In the genomic region with DNA sequence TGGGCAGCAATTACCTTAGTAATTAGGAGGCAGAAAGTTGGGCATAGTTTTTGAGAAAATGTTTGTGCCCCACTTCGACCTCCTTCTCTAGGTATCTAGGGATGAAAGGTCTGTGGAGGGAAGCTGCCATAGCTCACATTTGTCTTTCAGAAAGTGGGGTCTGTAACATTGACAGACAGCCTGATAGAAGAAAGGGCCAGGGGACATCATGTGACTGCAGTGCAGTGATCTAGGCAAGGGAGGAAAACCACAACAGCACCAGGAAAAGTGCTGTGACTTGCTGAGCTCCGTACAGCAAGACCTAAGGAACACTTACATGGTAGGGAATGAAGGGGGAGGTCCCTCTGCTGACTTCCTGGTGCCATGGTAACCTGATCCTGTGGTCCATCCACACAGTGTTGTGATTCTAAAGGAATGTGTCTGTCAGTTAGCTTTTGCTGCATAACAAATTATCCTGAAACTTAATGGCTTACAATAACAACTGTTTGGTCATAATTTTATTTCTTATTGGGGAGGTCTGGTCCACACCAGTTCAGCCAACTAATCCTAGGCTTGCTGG, we compare ENCODE assay signal across 21 mouse cellular contexts. TPM values are rescaled to one million over a fixed set of nuclear protein-coding genes. Genes with fewer than 3 reads are reported as not detected.
A peak's percentile ranks its signal among the peaks of the same experiment; 100 is the strongest.
DNase-seq lines count a peak whose midpoint lies in the region; ATAC-seq and TF ChIP-seq lines count a peak whose summit lies in the region.
"Had no signal": no experiment of that assay in that cellular context is flagged by ENCODE, and none has a peak within 500 bp of the region (broad histone marks: within the 10 kb centered on the region; RNA-seq: fewer than 3 reads in every experiment).

No protein-coding gene starts in this region.

- H3K4me1 ChIP-seq in forebrain, embryonic 13.5 days = peaks cover 11% of the 10 kb centered on the region
- peaks cover 5% of the 10 kb centered on the region for H3K4me1 ChIP-seq in forebrain, postnatal 0 days (ENCODE audit: insufficient read depth)
- H3K4me1 ChIP-seq in lung, embryonic 14.5 days (ENCODE audit: insufficient read depth) = peaks cover under 1% of the 10 kb centered on the region; the same call in 1 of the 2 replicates
- H3K4me1 ChIP-seq in limb, embryonic 12.5 days (replicated peaks) = peaks cover 17% of the 10 kb centered on the region

- WGBS in forebrain, embryonic 13.5 days = 59% methylated on average over 2 of the region's 2 CpGs
- WGBS in forebrain, postnatal 0 days = 73% methylated on average over 2 of the region's 2 CpGs
- 48% methylated on average over 2 of the region's 2 CpGs for WGBS in lung, embryonic 14.5 days
- 59% methylated on average over 2 of the region's 2 CpGs for WGBS in limb, embryonic 12.5 days

- no peak for ATAC-seq in forebrain, embryonic 13.5 days
- ATAC-seq in forebrain, postnatal 0 days = no peak
- no peak; the same call in 1 of the 2 replicates for ATAC-seq in lung, embryonic 14.5 days (ENCODE audit: insufficient read depth)
- no peak for ATAC-seq in limb, embryonic 12.5 days (ENCODE audit: insufficient number of reproducible peaks, insufficient read depth, low FRiP score, low TSS enrichment, low read depth)
- ATAC-seq: forebrain, embryonic 14.5 days; hindbrain, postnatal 0 days had no signal

- no peaks in the 10 kb centered on the region for H3K27me3 ChIP-seq in forebrain, embryonic 13.5 days
- no peaks in the 10 kb centered on the region for H3K27me3 ChIP-seq in forebrain, postnatal 0 days (ENCODE audit: insufficient read depth, low read length)
- no peaks in the 10 kb centered on the region for H3K27me3 ChIP-seq in lung, embryonic 14.5 days (ENCODE audit: insufficient read depth, low read length)
- H3K27me3 ChIP-seq in limb, embryonic 12.5 days = no peaks in the 10 kb centered on the region
- H3K27me3 ChIP-seq: neural tube, embryonic 12.5 days had no signal

- H3K36me3 ChIP-seq in forebrain, embryonic 13.5 days (ENCODE audit: poor library complexity, severe bottlenecking) = peaks cover 40% of the 10 kb centered on the region
- H3K36me3 ChIP-seq in forebrain, postnatal 0 days (ENCODE audit: insufficient read depth) = peaks cover 10% of the 10 kb centered on the region; the same call in 1 of the 2 replicates
- H3K36me3 ChIP-seq in lung, embryonic 14.5 days (ENCODE audit: insufficient read depth) = peaks cover 13% of the 10 kb centered on the region
- peaks cover 38% of the 10 kb centered on the region; the same call in 1 of the 2 replicates for H3K36me3 ChIP-seq in limb, embryonic 12.5 days

- H3K9me3 ChIP-seq in forebrain, embryonic 13.5 days (replicated peaks) = no peaks in the 10 kb centered on the region
- H3K9me3 ChIP-seq in forebrain, postnatal 0 days (ENCODE audit: low read length) = no peaks in the 10 kb centered on the region
- no peaks in the 10 kb centered on the region for H3K9me3 ChIP-seq in lung, embryonic 14.5 days (ENCODE audit: low read depth, low read length)
- H3K9me3 ChIP-seq in limb, embryonic 12.5 days = no peaks in the 10 kb centered on the region
- H3K9me3 ChIP-seq: G1E; midbrain, embryonic 10.5 days; neural tube, embryonic 12.5 days had no signal

- peak overlapping the region; percentile 16; the same call in 1 of the 2 replicates for H3K9ac ChIP-seq in forebrain, embryonic 13.5 days
- no peak overlapping the region for H3K9ac ChIP-seq in forebrain, postnatal 0 days
- H3K9ac ChIP-seq in lung, embryonic 14.5 days = no peak overlapping the region
- H3K9ac ChIP-seq in limb, embryonic 12.5 days (replicated peaks) = no peak overlapping the region
- H3K9ac ChIP-seq: liver, embryonic 14.5 days; neural tube, embryonic 12.5 days had no signal

- TF ChIP-seq CTCF in forebrain, postnatal 0 days (IDR thresholded peaks at IDR 0.05; ENCODE audit: low read depth) = no peak
- no peak for TF ChIP-seq CTCF in lung, embryonic 14.5 days (IDR thresholded peaks at IDR 0.05; ENCODE audit: low read depth)

- no peak overlapping the region for H3K27ac ChIP-seq in forebrain, embryonic 13.5 days
- no peak overlapping the region for H3K27ac ChIP-seq in forebrain, postnatal 0 days (ENCODE audit: low read depth, low read length)
- H3K27ac ChIP-seq in lung, embryonic 14.5 days (ENCODE audit: low read depth) = peak overlapping the region; percentile 32; the same call in 1 of the 2 replicates
- H3K27ac ChIP-seq in limb, embryonic 12.5 days = peak overlapping the region; percentile 69
- H3K27ac ChIP-seq: hindbrain, postnatal 0 days; liver, embryonic 14.5 days; midbrain, embryonic 10.5 days; neural tube, embryonic 12.5 days had no signal

- H3K4me2 ChIP-seq in forebrain, embryonic 13.5 days = no peak overlapping the region
- H3K4me2 ChIP-seq in forebrain, postnatal 0 days (ENCODE audit: low read depth) = no peak overlapping the region
- no peak overlapping the region for H3K4me2 ChIP-seq in lung, embryonic 14.5 days
- H3K4me2 ChIP-seq in limb, embryonic 12.5 days = no peak overlapping the region
- H3K4me2 ChIP-seq: neural tube, embryonic 12.5 days had no signal

- no peak overlapping the region for H3K4me3 ChIP-seq in forebrain, embryonic 13.5 days
- no peak overlapping the region for H3K4me3 ChIP-seq in forebrain, postnatal 0 days (ENCODE audit: low read depth, low read length)
- no peak overlapping the region for H3K4me3 ChIP-seq in lung, embryonic 14.5 days (ENCODE audit: low read depth, low read length)
- H3K4me3 ChIP-seq in limb, embryonic 12.5 days (replicated peaks) = no peak overlapping the region
- H3K4me3 ChIP-seq: midbrain, embryonic 10.5 days; neural tube, embryonic 12.5 days had no signal

- DNase-seq in forebrain, postnatal 0 days = no peak
- DNase-seq in lung, embryonic 14.5 days = no peak
- DNase-seq in lung, postnatal 4 days = no peak
- DNase-seq in MN1 (ENCODE audit: low spot score) = peak; percentile 21
- DNase-seq in layer of hippocampus, postnatal 14 days (ENCODE audit: low spot score in 2 of 2) = no peak
- no peak for DNase-seq in cerebellum, postnatal 10 days
- DNase-seq: adrenal gland, postnatal 36 days; cerebellum, adult 11-12 months; cerebellum, postnatal 25 days; embryo, embryonic 11 days; gastrocnemius, postnatal 25 days; lung, postnatal 14 days; right cerebral cortex, adult 18-20 months had no signal

RNA-seq across cellular contexts. Expression of a gene that starts 5.3 kb away (rescaled TPM):
- polyA plus RNA-seq in forebrain, embryonic 13.5 days (2015; fragmentation: Nextera tagmentation; extraction: Ambion mirVana) = 55.4 and 57.9 TPM in 2 replicates
- 17.5 and 19.5 TPM in 2 replicates for total RNA-seq in forebrain, postnatal 0 days (2014; rRNA removed)
- polyA plus RNA-seq in forebrain, postnatal 0 days (2015; fragmentation: Nextera tagmentation; extraction: Ambion mirVana) = 35.9 and 39.3 TPM in 2 replicates
- polyA plus RNA-seq in lung, embryonic 14.5 days (2014; fragmentation: Nextera tagmentation; extraction: Ambion mirVana) = 44.2 and 47.5 TPM in 2 replicates
- polyA plus RNA-seq in limb, embryonic 12.5 days (2016; fragmentation: Nextera tagmentation; extraction: Ambion mirVana) = 52.6 and 53.7 TPM in 2 replicates
- total RNA-seq in layer of hippocampus, postnatal 14 days (2021) = 10 to 100 TPM; 28.1 to 28.3 TPM

RNA-seq across cellular contexts. Expression of a gene that starts 5.6 kb away (rescaled TPM):
- 191 and 222 TPM in 2 replicates for polyA plus RNA-seq in forebrain, embryonic 13.5 days (2015; fragmentation: Nextera tagmentation; extraction: Ambion mirVana)
- total RNA-seq in forebrain, postnatal 0 days (2014; rRNA removed) = 22.5 and 26.8 TPM in 2 replicates
- 124 and 139 TPM in 2 replicates for polyA plus RNA-seq in forebrain, postnatal 0 days (2015; fragmentation: Nextera tagmentation; extraction: Ambion mirVana)
- polyA plus RNA-seq in lung, embryonic 14.5 days (2014; fragmentation: Nextera tagmentation; extraction: Ambion mirVana) = 166 and 188 TPM in 2 replicates
- polyA plus RNA-seq in limb, embryonic 12.5 days (2016; fragmentation: Nextera tagmentation; extraction: Ambion mirVana) = 196 and 209 TPM in 2 replicates
- 100 to 1,000 TPM; 106 TPM for total RNA-seq in layer of hippocampus, postnatal 14 days (2021)

Comparison
In these comparisons a context has a peak if more than half of its experiments do, and no peak if none do; other contexts are left out.
1. H3K27ac ChIP-seq: peak in lung, embryonic 14.5 days (single experiment) and limb, embryonic 12.5 days (single experiment); none in forebrain, embryonic 13.5 days (single experiment) and forebrain, postnatal 0 days (single experiment).